Mouse (Mus musculus): ENCODE results near the gene Prc1.

GRCm38 (mm10) chr7:80352920-80353319, 58.7 kb downstream of the Prc1 start:
- no peak for TF ChIP-seq POLR2A (IDR thresholded peaks at IDR 0.05; ENCODE audit: low read depth, low read length)
- TF ChIP-seq CTCF (IDR thresholded peaks at IDR 0.05; ENCODE audit: extremely low read depth, insufficient read depth, insufficient read length, insufficient replicate concordance), result no peak
